Mouse (Mus musculus) brain, adult 2 months (tissue): ENCODE data around the gene Rps25.
"Not testable (repeated sequence)": the region's sequence is repeated elsewhere in the genome, so short reads cannot be mapped to it uniquely, and the experiment has no call there.

Experiments
- DNase-seq: peaks from one replicate; pipeline ENCODE4 v3.0.0; 2011; ENCODE audit warnings: low read depth, low spot score

The Rps25 gene

DNA sequence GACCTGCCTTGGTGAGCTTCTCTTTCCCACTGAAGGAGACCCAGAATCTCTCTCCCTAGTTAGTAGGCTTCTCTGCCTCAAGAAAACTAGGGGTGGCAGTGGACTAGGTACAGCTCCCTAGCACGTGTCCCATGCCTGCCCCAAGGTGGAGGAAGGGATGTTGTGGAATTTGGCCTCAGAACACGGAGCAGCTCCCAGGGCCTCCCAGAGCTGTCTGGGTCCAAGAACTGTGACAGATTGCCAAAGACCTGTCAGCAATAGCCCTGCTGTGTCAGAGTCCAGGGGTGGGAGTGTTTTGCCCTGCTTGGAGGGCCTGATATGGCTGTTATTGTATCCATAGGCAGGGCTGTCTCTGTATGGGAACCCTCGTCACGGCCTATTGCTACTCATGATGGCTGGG lies 5.9 kb upstream of the Rps25 start:
- no peak for DNase-seq

DNA sequence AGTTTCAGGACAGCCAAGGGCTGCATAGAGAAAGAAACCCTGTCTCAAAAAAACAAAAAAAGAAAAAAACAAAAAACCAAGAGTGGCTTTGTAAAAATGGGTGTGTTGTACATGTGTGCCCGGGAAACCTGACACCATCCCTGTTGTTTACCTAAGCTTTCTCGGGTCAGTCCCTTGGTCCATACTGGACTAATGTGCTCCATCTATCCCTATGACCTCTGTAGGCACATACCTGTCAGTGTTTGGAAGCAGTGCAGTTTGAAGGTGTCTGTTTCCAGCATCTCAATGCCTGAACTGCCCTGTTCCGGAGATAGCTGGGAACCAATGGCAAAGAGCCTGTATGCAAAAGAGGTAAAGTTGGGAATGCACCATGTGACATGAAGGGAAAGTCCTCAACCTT lies 1.9 kb upstream of the Rps25 start:
- DNase-seq, result no peak

DNA sequence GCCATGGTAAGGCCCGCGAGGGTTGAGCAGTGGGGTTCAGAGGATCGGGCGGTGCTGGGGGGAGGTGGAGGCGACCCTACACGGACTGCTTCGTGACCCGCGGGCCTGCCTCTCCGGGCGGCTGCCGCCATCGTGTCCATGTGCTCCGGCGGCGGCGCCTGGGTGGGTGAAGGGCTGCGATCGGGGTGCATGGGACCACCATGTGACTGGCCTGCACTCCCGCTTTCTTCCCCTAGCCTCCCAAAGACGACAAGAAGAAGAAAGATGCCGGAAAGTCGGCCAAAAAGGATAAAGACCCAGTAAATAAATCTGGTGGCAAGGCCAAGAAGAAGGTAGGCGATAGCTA lies 786 bp downstream of the Rps25 start:
- DNase-seq, result no peak

DNA sequence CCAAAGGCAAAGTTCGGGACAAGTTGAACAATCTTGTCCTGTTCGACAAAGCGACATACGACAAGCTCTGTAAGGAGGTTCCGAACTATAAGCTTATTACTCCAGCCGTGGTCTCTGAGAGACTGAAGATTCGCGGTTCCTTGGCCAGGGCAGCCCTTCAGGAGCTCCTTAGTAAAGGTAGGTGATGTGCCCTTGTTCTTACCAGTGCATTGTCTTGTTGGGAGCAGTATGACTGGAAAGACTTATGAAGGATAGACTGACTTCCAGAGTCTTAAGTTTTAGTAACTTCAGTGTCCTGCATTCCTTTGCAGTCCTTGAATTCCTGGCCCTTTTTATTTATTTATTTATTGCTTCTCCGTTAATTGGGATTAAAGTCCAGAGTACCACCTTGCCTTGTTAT lies 1.8 kb downstream of the Rps25 start:
- DNase-seq, result not testable (repeated sequence)

DNA sequence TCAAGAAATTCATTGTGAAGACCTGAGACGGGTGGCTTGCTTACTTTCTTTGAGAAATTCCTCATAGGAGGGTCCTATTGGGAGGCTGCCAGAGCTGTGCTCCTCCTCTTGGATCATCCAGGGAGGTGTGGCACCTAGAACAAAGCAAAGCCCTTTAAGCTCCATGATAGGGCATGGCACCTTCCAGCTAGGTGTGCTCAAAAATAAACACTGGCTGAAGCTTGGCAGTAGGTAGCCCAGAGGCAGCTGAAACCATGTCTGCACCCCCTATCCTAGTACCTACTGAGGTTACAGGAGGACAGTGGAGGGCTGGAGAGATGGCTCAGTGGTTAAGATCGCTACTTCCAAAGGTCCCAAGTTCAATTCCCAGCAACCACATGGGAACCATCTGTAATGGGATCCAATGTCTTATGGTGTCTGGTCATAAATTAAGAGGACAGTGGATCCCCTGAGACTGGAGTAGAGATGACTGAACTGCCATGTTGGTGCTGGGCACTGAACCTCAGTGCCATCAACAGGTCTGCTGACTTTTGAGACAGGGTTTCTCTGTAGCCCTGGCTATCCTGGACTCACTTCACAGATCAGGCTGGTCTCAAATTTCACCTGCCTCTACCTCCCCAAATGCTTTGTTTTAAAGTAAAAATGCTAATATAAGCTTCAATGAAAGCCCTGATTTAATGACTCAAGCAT lies 3.9 kb downstream of the Rps25 start:
- no peak for DNase-seq

DNA sequence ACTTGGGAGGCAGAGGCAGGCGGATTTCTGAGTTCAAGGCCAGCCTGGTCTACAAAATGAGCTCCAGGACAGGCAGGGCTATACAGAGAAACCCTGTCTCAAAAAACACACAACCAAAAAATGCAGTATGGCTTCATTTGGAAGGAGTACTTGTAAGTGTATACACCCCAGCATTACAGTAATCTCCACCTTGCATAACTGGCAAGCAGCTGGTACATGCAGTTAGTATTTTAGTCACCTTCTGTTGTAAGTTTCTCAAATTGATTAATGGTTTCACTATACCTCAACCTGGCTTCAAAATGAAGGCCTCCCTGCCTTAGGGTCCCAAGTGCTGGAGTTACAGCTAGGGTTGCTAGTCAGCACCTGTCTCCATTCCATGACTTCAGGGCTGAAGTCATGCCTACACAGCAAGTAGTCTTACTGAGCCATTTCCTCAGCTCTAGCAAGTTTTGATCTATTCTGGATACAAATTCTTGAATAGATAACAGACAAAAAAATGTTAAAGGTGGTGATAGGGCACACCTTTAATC lies 4.7 kb downstream of the Rps25 start:
- no peak for DNase-seq

DNA sequence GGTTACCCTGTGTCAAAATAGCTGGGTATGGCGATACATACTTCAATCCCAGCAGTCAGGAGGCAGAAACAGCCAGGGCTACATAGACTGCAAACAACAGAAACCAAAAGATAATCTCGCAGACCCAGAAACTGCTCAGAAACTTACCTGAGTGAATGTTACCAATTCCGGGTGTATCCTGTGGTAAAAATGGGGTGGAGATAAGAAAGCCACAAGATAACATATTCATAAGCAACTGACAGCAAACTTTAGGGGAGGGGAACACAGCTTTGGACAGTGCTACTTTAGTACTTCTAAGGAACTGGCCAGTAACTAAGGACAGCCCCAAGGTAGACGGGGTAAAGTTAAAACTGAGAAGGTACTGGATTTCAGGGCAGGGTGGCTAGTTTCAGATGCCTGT lies 5.4 kb downstream of the Rps25 start:
- no peak for DNase-seq

DNA sequence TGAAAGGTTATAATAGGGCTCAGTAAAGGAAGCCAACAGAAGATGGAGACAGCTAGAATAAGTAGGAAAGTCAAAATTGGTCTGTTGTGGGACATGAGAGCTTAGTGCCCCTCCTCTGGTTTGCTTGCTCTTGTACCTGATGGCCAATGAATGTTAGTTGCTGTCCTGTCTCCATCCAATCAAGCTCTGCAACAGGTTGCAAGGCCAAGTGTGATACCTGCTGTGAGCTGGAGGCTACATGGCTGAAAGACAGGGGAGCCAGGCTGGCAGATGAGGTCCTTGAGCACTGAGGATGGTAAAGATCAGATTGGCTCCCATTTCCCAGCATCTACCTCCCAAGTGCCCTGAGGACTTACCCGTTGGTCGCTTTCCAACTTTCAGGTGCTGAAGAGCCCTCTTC lies 5.8 kb downstream of the Rps25 start:
- DNase-seq, result no peak

DNA sequence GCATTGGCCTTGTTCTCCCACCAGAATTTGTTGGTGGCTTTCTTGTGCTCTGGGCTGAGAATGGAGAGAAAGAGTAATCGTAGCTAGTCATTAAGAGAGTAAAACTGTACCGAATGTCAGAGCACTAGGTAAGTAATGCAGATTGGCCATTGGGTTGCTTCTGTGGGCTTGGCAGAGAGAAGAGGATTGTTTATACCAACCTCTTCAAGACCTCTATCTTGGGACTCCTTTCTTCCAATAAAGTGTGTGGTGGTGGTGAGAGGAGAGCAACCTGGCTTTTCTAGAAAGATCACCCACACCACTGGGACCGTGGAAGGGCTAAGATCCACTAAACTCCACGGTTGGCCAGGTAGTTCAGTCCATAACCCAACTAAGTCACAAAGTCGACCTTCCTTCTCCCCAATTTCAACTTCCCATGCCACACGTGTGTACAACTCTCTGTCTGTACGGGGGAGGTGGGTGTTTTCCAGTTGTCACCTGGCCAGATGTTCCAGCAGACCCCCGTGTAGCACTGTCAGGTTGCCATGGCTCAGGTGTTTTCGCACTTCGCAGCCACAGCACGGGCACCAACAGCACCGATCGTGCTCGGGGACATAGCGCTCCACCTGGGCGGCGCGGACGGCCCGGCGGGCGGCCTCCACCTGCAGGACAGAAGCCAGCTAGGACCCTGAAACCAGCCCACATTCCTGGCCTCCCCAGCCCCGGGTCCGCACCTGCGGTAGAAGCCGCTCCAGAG lies 10.4 kb downstream of the Rps25 start:
- DNase-seq, result no peak

DNA sequence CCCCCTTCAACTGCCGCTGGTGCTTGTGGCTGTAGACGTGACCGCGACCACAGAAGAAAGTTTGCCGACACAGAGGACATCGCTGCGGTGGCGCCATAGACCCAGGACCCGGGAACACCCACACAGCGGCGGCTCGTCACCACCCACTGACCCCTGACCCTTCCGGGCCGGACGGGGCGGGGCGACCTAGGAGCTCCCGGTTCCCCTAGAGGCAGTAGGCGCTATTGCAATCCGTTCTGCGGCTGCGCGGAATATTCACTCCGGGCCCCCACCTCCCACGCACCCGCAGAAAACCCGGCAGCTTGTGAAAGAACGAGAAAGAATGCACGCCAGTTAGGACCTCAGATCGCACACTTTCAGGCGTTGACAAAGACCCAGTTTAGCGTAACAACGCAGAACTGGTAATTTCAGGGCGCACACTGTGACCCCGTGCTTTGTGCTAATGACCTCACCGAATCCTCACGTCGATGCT lies 11.0 kb downstream of the Rps25 start:
- DNase-seq, result peak; percentile 97

DNA sequence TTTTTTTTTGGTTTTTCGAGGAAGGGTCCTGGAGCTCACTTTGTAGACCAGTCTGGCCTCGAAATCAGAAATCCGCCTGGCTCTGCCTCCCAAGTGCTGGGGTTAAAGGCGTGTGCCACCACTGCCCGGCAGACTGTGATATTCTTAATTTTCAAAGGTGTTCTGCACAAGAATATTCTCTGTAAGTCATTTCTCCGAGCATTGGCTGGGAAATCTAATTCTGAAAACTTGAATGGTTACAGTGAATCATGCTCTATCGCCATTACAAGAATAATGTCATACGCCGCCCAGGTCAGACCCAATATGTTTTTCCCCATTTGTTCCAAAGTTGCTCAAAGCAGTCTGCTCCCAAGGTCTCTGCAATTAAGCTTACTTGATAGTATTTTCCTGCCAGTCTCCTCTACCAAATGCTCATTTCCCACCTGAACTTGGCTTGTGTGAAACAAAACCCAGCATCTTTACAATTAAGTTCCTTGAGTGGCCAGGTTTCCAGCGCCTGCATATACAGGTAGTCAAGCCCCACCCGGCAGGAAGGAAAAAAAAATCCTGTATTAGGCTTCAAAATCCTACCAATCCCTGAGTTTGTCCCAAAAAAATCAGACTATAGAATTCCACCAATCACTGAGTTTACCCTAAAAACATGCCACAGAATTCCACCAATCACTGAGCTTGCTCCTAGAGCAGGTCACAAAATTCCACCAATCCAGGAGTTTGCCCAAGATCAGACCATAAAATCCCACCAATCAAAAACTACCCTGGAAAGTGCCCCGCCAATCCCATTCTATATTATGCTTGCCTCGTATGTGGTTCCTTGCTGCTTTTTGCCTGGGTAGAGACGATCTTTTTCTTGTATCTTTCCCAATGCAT lies 11.8 kb downstream of the Rps25 start, which contains the start of gene Ccdc84:
TSS of gene Ccdc84 (minus strand) at position 51 of the 867 bp plus-strand sequence.
- peak; percentile 79 for DNase-seq

DNA sequence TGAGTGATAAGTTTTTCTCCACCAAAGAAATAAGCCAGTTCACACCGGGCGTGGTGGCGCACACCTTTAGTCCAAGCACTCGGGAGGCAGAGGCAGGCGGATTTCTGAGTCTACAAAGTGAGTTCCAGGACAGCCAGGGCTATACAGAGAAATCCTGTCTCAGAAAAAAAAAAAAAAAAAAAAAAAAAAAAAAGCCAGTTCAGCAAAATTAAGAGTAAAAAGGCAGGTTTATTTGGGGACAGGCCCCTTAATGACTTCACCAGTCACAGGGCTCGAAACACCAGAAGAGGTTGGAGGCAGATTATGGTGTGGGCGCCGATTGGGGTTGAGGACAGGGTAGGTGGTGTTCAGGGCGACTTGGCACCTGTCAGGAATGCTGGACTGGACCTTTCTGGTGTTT lies 12.8 kb downstream of the Rps25 start:
- not testable (repeated sequence) for DNase-seq

DNA sequence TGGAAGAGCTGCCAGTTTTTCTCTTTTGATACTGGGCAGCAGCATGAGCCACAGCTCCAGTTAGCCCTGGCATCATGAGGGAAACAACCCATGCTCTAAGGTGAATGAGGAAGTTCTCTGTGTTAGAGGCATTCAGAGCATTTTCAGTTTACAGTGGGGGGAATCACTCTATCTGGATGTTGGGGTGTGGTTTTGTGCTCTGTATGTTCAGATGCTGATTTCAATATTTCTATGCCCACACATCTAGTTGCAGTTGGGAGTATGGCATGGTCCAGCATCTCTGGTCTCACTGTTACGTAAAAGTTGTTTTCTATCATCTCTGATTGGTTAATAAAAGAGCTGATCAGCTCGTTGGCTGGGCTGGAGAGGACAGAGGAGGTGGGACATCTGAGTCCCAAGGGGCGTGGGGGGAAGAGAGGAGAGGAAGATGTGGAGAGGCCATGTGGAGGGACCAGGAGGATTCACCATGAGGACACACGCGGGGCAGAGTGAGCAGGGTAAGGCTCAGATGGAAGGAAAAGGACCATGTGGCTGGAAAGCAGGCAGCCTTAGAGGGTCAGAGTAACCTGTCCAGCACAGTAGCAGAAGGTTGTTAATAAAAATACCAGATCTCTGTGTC lies 13.4 kb downstream of the Rps25 start:
- DNase-seq, result no peak

DNA sequence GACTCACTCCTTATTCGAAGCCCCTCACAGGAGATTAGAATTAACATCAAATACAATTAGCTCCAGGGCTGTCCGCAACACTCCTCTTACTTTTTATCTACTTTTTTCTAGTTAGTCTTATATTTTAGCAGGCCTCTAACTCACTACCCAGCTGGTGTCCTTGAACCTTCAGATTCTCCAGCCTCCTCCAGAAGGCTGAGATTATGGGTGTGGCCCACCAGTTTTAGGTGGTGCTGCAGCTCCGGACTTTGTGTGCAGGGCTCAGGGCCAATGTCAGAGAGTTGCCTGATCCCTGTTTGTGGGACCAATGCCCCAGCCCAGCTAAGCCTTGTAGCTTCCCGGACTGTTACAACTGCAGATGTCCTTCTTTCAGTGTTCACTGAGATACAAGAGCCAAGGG lies 16.6 kb downstream of the Rps25 start:
- DNase-seq, result no peak

DNA sequence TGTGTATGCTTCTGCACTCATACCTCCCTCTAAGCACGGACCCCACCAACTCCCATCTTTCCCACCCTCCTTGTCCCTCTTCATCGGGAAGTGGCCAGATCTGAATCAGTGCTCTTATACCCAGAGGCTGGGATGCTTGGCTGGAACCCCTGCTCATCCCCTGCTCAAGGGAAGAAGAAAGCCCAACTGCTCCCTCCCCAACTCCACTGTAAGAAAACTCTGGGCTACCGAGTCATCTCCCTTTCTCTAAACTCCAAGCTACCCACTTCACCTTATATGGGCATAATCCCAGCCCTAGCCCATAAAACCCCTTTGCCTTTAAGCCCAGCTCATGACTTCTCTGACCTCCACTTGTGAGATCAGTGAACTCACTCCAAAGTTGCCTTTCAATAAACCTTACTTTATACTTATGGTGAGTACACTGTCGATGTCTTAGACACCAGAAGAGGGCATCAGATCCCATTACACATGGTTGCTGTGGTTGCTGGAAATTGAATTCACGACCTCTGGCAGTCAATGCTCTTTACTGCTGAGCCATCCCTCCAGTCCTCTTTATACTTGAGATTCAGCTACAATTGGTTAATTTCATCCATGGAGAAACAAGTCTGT lies 25.7 kb downstream of the Rps25 start:
- no peak for DNase-seq

DNA sequence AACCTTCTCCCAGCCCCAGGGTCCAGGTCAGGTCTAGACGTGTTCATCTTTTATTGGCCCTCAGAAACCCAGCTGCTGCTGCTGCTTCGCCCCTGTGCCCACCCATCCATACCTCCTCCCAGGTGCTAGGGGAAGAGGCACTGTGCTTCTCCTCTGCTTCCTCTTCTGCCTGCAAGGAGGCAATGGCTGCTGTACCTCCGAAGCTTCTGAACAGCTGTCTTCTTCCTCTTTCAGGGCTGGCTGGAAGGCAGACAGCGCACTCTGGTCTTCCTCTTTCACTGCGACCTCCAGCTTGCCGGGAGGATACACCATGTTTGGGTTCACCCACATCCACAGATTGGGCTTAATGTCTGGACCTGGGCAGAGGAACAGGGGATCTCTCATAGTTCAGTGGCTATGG lies 28.8 kb downstream of the Rps25 start:
- no peak for DNase-seq

DNA sequence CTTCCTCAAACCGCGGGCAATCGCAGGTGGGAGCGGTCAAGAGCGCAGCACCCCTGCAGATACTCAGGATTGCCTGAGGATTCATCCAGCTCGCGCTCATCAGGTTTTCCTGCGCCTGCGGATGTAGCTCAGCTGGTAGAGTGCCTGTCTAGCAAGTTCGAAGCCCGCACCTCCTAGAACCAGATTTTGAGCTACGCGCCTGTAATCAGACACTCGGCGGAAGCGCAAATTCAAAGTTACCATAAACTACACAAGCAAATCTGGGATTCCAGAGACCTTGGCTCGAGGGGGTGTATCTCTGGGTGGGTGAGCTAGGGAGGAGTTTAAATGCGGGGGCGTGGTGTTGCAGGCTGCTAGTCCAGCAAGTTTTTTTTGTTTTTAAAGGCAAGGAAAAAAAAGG lies 34.0 kb downstream of the Rps25 start, which contains the start of gene Foxr1:
TSS of gene Foxr1 (minus strand) at position 176 of the 400 bp plus-strand sequence.
- no peak for DNase-seq

DNA sequence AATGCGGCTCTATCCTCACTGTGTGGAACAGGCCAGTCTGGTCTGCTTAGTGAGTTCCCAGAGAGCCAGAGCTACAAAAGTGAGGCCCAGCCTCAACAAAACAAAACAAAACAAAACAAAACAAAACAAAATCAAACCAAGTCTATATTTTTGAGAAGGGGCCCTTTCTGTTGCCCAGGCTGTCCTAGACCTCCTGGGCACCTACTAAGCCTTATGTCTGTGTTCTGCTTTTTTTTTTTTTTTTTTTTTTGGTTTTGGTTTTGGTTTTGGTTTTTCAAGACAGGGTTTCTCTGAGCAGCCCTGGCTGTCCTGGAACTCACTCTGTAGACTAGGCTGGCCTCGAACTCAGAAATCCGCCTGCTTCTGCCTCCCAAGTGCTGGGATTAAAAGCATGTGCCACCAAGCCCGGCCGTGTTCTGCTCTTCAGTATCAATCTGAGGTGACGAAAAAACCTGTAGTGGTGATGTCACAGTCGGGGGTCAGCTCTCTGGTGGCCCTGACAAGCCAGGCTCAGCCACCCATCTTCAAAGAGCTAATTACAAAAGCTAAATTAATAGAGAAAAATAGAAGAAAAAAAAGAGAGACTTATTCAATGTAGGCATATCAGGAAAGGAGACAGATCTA lies 37.6 kb downstream of the Rps25 start:
- not testable (repeated sequence) for DNase-seq

DNA sequence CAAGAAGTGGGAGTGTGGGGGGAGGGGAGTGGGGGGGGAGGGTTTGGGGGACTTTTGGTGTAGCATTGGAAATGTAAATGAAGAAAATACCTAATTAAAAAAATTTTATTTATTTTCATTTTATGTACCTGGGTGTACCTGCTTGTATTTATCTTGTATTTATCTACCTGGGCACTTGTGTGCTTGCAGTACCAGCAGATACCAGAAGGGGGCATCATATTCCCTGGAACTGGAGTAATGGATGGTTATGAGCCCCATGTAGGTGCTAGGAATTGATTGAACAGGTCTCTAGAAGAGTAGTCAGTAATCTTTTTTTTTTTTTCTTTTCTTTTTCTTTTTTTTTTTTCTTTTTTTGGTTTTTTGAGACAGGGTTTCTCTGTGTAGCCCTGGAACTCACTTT lies 43.4 kb downstream of the Rps25 start:
- no peak for DNase-seq

DNA sequence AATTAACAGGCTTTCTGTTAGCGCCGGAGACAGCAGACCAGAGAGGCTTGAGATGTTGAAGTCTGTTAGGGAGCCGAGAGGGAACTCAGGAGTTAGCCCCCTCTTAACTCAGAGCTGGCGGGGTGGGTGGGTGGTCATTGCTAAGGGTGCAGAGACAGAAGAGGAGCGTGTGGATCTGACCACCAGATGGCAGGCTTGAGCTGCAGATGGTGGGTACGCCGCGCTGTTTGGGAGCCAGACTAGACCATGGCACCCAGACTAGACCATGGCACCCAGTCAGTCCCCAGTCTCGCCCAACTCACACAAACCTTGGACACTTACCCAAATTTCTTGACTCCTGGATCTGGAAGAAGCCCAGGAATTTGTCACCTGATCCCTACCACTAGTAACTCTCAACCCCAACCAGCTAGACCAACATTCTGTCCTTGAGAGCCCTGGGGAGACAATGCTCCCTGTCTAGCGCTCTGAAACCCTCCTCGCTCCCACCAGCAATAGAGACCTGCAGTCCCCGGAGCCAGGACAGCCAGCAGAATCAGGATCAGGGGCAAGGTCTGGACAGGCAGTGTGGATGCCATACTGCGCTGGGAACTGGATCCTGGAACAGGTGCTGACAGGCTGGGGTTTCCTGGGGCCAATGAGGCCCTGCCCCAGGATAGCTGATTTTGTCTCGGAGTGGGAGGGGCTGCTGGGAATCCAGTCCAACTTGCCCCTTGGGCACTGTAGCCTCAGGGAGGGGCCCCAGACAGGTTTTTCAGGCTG lies 47.4 kb downstream of the Rps25 start:
- peak; percentile 86 for DNase-seq
